Mouse (Mus musculus) liver, adult (tissue): ENCODE results near the gene Mecom.

Source experiments
- GATA4 ChIP-seq: IDR thresholded peaks from 2 replicates; pipeline ENCODE4 v1.6.1; 2014; ENCODE audit warnings: mild to moderate bottlenecking, low read length; ENCODE audit not compliant: insufficient replicate concordance

Mecom gene

DNA sequence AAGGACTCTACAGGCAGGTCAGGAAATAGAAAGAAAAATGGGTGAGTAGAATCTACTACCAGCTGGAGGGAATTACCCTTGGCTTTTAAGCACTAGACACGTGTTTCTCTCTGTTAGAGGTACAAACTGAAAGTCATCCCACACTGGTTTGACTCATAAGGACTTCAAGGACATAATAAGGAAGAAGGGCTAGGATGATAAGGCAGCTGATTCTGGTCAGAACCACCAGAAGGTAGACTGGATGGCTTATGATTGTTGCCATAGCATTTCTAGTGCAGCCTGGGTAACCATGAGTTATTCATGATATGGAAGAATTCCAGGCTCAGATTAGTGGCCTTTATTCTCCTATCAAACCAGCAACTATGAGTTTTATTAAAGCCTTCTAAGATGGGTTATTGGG, 308.4 kb downstream of the Mecom start:
- TF ChIP-seq GATA4, result no peak

DNA sequence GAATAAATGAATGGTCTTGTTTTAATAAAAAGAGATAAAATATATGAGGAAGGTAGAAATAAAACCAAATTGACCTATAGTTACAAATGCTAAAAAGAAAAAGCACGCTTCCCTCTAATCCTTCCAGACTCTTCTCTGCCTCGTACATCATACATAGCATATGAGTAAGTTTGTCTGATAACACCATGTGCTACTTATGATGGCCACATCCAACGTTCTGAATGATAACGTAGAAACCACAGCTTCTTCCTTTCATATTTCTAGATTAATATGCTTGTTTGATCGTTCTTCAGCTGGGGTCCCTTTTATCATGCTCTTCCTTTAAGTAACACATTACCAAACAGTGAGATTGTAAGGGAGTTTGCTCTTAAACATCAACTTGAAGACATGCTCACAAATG, 310.3 kb downstream of the Mecom start:
- no peak for TF ChIP-seq GATA4

DNA sequence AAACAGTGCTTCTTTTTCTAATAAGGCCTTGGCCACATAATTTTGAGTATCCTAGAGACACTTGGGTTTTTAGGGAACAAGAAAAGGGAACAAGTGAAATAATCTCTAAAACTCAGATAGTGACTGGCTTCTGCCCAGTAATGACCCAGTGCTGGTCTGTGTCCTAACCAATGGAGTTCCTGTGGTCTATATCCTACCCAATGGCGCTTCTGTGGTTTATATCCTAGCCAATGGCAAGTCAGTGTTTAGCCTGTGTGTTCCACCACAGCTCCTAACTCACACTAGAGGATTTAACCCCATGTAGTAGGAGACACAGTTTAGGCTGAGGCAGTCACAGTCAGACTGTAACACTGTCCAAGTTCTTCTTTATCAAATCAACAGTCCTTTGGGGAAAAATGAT, 313.8 kb downstream of the Mecom start:
- TF ChIP-seq GATA4, result no peak

DNA sequence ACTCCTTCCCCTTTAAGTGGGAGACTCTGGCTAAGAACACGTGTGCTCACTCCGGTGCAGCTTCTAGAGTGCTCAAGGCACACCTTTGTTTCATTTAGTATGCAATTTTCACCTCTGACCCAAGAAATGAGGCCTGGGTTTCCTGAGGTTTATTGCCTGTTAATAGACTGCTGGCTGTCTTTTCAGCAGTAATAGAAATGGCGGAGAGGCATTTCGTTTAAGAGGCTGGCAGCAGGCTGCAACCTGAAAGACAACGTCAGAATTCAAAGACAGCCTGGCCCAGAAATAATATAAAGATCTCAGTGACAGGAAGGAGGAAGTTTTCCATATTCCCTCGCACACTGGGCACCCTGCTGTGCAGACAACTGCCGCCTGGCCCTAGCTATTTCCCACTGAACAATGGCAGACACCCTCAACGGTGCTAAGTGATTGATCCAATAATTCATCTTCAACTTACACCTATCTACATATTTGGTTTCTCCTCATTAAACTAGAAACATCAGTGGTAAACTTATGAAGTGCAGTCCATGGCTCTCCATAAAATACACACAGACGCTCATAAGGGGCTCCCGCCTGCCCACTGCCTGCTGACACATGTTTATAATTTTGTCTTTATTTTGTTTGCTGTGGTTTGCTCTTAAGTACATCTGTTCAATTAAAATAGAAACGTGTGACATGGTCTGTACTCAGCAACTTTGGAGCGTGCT, 319.7 kb downstream of the Mecom start:
- no peak for TF ChIP-seq GATA4

DNA sequence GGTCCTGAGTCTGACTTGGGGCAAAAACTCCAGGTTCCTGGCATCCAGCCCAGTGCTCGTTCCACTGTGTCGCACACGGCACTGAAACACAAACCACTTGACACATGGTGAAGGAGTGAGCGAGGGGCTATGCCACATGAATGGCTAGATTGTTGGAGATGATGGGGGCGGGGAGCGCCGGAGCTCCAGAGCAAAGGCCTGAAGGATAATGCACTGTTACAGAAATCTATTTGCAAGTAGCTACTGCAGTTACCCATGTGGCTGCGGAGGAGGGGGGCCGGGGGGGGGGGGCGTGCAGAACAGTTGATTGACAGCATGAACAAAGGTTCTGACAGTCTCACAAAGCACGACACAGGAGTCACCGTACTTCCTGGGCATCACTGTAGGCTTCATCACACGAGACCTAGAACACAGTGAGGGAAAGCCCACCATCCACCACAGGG, 320.9 kb downstream of the Mecom start:
- TF ChIP-seq GATA4, result no peak

DNA sequence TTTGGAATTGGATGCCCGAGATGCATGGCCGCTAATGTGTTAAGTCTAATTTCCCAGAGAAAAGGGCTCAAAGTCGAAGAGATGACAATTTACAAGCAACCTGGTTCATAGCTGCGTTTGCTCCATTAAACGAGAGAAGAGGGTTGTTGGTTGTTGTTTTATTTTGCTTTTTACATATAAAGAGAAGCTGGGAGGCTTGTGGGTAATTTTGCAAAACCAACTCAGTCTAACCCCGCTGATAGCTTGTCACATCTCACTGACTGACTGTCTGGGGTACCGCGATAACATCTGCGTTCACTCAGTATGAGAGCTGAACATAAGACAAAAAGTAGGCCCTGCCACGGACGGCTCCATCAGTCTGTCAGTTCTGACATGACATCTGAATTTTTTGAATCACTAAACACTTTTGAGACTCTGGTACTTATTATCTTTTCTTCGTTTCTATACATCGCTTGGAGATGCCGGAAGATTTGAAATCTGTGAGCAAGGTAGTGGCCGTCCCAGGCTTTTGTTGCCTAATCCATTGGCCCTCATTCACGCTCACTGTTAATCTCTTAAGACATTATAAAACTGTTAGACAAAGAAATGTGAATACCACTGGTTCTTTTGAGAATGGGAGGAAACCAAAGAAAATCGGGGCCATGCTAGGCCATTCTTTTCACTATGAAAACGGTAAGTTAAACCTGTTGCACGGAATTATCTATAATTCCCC, 327.0 kb downstream of the Mecom start:
- TF ChIP-seq GATA4, result no peak

DNA sequence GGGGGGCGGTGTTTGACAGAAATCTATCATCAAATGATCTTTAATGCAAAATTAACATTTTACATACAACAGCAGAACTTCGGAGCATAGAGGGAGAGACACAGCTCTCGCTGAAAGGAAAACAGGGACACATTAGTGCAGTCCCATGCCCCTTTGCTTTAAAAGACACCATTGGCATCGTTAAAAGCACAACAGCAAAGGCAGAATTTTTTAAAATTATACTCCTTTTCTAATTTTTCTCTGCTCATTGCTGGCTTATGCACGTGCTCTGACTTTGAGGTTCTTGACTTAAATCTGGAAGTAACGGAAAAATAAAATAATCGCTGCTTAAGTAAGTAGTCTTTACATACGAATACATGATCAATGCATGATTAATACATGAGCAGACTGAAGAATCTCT, 327.9 kb downstream of the Mecom start:
- TF ChIP-seq GATA4, result no peak

DNA sequence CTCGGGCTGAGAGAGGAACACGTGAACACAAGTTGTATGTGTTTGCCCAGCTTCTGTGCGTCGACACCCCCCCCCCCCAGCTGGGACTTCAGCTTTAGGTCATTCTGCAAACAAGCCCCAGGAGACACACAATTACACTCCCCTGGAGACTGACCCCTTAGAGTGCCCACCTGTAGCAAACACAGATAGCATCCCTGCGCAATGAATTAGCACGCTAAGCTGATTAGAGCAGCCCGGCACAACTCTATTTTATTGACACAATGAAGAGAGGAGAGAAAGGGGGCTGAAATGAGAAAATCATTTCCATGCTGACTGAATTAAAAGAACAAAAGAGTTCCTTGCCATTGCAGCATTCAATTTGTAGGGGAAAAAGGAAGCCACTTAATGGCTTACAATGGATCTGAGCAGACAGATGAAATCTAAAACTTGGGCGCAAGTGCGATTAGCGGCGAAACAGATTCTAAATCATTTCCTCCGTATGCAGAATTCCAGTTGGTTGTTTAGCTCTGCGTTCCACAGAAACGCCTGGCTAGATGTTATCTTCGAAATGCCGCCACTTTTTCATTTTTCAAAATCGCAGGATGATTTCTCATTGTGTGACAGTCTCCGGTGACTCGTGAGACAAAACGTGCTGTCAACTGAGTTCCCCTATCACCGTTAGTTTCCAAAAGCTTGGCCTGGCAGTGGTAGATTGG, 328.5 kb downstream of the Mecom start:
- TF ChIP-seq GATA4, result no peak

DNA sequence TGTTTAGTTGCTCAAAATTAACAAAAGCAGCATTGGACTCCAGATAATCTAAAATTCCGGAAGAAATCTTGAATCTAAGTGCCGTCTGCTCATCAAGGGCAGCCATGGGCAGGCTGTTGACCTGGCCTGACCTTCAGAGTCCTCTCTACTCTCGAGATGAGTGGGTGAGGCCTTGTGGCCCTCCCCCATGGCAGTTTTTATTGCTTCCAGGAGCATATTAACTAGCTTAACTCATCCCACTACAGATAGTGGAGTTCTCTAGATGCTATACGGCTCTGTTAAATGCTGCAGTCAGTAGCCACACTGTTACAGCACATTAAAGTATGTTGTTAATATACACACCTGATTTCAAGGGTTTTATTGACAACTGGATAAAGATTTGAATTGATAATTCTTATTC, 333.2 kb downstream of the Mecom start:
- TF ChIP-seq GATA4, result no peak

DNA sequence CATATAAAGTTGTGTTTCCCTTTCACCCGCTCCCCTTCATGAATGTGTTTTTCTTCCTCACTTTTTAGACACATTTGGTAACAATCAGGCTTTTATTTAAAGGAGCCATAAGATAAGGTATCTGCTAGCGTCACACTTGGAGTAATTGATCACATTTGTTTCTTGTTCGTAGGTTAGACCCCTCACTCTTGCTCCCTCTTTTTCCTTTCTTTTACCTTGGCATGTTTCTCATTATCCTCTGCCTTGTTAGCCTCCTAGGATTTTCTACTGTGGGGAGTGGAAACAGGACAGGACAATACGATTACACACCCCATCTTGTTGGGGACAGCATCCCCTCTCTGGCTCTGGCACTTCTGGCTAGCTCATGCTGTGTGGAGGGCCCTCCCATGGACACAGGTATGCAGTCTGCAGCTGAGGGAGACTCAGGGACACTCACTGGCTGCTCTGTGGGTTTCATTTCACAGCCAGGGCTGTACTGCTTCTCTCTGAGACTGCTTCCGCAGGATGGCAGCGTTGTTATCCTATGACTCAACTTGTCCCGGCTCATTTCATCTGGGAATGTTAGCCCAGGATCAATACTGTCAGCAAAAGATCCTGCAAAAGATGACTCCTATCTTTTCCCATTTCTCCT, 334.2 kb downstream of the Mecom start:
- TF ChIP-seq GATA4, result no peak

DNA sequence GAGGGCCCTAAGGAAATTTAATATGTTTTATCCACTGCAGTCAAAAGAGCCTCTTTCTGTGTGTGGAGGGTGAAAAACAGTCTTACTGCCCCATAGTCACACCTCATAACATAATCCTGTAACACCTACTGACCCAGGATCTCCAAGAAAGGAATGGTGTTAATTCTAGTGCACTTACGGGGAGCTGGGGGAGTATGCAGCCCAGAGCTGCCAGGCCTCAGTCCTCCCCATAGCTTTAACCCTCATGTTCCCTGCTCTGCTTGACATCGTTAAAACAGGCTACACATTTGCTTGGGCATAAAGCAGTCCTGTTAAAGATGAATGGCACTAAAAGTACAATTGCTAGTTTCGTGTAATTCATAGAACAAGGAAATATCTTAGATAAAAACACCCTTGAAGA, 335.0 kb downstream of the Mecom start:
- no peak for TF ChIP-seq GATA4

DNA sequence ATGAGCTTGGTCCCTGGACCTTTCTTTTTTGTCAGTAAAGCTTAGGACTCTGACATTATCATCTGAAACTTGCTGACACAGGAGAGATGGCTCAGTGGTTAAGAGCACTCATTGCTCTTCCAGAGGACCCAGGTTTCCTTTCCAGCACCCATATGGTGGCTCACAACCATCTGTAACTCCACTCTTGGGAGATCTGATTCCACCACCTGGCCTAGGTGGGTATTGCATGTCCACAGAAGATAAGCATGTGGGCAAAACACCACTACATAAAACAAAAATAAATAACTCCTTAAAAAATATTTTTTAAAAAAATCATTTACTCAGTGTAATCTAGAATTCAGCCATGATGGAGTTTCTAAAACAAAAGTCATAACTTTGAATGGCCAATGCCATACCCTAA, 338.7 kb downstream of the Mecom start:
- no peak for TF ChIP-seq GATA4

DNA sequence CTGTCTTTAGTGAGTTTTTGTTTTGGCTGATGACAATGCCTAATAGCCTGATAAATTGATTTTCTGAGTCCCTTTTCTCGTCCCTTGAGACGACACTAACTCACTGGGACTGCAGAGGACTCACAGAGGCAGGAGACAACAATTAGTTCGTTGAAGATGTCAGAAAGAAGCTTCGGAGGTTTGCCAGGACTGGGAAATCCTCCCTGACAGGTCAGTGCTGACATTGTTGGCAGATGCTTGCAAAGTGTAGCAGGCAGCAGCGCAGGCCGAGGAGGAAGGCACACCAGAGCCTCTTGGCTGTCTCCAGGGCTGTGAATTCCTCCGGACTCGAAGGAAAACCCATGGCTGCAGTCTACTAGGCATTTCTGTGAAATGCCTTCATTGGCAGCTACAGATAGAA, 339.9 kb downstream of the Mecom start:
- TF ChIP-seq GATA4, result no peak

DNA sequence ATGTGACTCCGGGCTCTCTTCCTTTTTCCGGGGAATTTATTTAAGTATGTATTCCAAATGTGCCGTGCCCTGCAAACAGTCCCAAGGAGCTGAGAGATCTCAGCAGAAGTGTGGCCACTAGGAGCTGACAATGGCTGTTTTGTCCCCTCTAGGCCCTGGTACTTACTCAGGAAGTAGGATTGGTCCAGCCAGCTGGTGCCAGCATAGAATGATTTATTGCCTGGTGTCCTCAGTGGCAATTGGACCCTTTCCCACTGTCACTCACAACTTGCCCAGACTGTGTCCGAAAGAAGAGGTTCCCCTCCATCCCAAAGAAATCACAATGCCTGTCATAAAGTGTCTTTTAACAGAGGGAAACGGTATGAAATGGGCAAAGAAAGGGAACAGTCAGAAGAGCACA, 340.4 kb downstream of the Mecom start:
- no peak for TF ChIP-seq GATA4

DNA sequence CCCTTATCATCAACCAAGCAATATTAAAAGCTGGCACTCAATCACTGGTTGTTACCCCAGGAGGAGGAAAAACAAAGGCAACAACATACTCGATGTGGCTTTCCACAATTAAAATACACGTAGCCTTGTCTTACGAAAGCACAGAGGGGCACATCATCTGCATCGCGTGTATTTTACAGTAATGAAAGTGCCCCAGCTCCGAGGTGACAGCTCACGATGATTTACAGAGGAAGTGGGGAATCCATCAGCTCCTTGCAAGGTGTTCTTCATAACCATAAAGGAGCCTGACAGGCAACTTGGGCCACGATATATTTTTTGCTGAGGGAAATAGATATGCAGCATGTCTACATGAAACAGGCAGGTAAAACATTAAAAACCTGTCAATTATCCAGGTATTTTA, 341.7 kb downstream of the Mecom start:
- TF ChIP-seq GATA4, result no peak

DNA sequence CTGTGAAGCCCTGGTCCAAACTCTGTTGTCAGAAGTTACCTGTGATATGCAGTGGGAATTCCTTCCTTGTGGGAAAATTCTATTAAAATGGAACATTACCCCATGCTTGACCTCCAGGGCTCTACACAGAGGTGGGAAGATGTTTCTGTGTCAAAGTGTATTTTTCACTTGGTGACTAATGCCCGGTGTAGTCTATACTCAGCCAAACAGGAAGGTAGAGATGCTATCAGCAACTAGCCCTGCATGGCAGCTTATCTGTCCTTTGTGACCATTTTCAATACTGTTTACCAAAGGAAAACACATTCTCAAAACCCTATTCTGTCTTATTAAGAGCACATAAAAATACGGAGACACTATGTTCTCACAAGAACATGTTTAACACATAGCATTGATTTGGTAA, 344.0 kb downstream of the Mecom start:
- no peak for TF ChIP-seq GATA4

DNA sequence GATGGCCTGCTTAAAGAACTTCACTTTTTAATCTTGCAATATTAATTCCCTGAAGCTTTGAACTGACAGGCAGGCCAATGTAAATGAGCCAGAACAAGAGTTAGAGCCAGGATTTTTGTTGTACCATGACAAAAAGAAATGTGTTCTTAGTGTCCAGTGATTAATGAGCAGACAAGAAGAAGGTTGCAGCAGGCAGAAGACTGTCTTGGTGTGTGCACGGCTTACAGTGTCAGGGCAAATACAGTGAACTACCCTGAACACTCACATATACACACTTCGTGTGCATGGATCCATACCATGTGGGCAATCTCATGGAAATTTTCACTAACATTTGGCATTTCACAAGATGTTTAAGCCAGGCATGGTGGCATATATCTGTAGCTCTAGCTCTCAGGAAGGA, 349.0 kb downstream of the Mecom start:
- no peak for TF ChIP-seq GATA4

DNA sequence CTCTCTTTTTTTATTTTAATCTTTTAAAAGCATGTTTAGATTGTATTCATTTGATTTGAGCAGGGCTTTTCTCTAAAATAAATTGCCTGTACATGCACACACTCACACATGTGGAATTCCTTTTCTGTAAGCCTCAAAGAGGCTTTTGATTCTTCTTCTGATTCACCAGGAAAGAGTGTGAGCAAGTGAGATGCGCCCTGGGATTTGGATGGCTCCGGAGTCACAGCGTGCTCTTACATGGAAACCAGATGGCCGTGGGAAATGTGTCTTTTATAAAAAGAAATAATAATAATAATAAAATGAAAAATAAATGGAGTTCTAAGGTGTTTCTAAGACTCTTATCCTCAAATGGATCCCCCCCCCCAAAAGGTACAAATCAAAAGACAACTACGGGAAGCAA, 349.6 kb downstream of the Mecom start:
- no peak for TF ChIP-seq GATA4
